Mouse (Mus musculus): ENCODE data around the gene Bloc1s2.

- no peak for TF ChIP-seq CTCF (IDR thresholded peaks at IDR 0.05; ENCODE audit: extremely low read depth, insufficient read length, insufficient replicate concordance, low read depth, low read length)
- no peak for TF ChIP-seq POLR2A (IDR thresholded peaks at IDR 0.05; ENCODE audit: low read depth, low read length)
These were observed 10.9 kb downstream of the Bloc1s2 start, which contains the start of gene Cwf19l1 for GRCm38 (mm10) chr19:44135072-44135959.

Data from small intestine, adult 2 months (tissue).